Mouse (Mus musculus) lung, embryonic 14.5 days (tissue): ENCODE measurements at regions not wholly inside any gene's neighbourhood (a gene's known extent, or its start where the extent isn't known, plus 50 kb on each side); places are given as distances from the start of the nearest gene placed in this dataset.

ENCODE experiments used
- ATAC-seq: fragments of 200-750 bp; cut with Nextera tagmentation; 2 replicates; pipeline ENCODE4 v1.8.0; 2017; ENCODE audit warnings: mild to moderate bottlenecking, moderate TSS enrichment, moderate library complexity; ENCODE audit not compliant: insufficient read depth
- DNase-seq: peaks from one replicate; pipeline ENCODE4 v3.0.0-alpha.2; 2015
- H3K27ac ChIP-seq: fragments of 300-500 bp; sonication (generic); 2 replicates; pipeline ENCODE4 v1.5.1; 2014; ENCODE audit warnings: low read depth, mild to moderate bottlenecking, moderate library complexity
- H3K27me3 ChIP-seq: fragments of 300-500 bp; sonication (generic); 2 replicates; pipeline ENCODE4 v1.6.1; 2014; ENCODE audit warnings: low read length, control low read depth; ENCODE audit not compliant: insufficient read depth
- H3K36me3 ChIP-seq: fragments of 300-500 bp; sonication (generic); 2 replicates; pipeline ENCODE4 v1.6.1; 2014; ENCODE audit warnings: control low read depth; ENCODE audit not compliant: insufficient read depth
- H3K4me1 ChIP-seq: fragments of 300-500 bp; sonication (generic); 2 replicates; pipeline ENCODE4 v1.6.1; 2014; ENCODE audit warnings: antibody characterized with exemption, control low read depth; ENCODE audit not compliant: insufficient read depth
- H3K4me2 ChIP-seq: fragments of 300-500 bp; sonication (generic); 2 replicates; pipeline ENCODE4 v1.6.1; 2014; ENCODE audit warnings: mild to moderate bottlenecking
- H3K4me3 ChIP-seq: fragments of 300-500 bp; sonication (generic); 2 replicates; pipeline ENCODE4 v1.5.1; 2014; ENCODE audit warnings: low read depth, low read length
- H3K9ac ChIP-seq: fragments of 300-500 bp; sonication (generic); 2 replicates; pipeline ENCODE4 v1.6.1; 2014
- H3K9me3 ChIP-seq: fragments of 300-500 bp; sonication (generic); 2 replicates; pipeline ENCODE4 v1.6.1; 2016; ENCODE audit warnings: low read depth, low read length, control low read depth
- CTCF ChIP-seq: IDR thresholded peaks from 2 replicates; pipeline ENCODE4 v1.5.1; 2016; ENCODE audit warnings: antibody characterized with exemption, low read depth
- WGBS: fragments of 180-500 bp; shearing (Covaris S2); extraction: QIAGEN DNeasy Blood & Tissue Kit; methylation state at CpG from one replicate; pipeline ENCODE4 v1.1.7; 2014; 5-methylcytosine and 5-hydroxymethylcytosine counted together

- WGBS = 55% methylated on average over 2 of the region's 2 CpGs
- no peak; the same call in 1 of the 2 replicates for ATAC-seq
- no peak for TF ChIP-seq CTCF
- H3K27ac ChIP-seq = no peak overlapping the region
- DNase-seq = peak; percentile 33
- no peaks in the 10 kb centered on the region for H3K4me1 ChIP-seq
- no peaks in the 10 kb centered on the region for H3K9me3 ChIP-seq
- H3K9ac ChIP-seq = no peak overlapping the region
- no peaks in the 10 kb centered on the region for H3K36me3 ChIP-seq
- no peaks in the 10 kb centered on the region for H3K27me3 ChIP-seq
- H3K4me2 ChIP-seq = no peak overlapping the region
- no peak overlapping the region for H3K4me3 ChIP-seq
These were observed 319.2 kb downstream of the Kctd12 start for GRCm38 (mm10) chr14:102663240-102663639.

- no peak for DNase-seq
- ATAC-seq = no peak
- no peaks in the 10 kb centered on the region for H3K9me3 ChIP-seq
- WGBS = 83% methylated on average over 11 of the region's 11 CpGs
- H3K4me3 ChIP-seq = no peak overlapping the region
- no peak overlapping the region for H3K4me2 ChIP-seq
- no peak overlapping the region for H3K9ac ChIP-seq
- no peak overlapping the region for H3K27ac ChIP-seq
- no peaks in the 10 kb centered on the region for H3K27me3 ChIP-seq
- TF ChIP-seq CTCF = no peak
- no peaks in the 10 kb centered on the region for H3K36me3 ChIP-seq
- no peaks in the 10 kb centered on the region for H3K4me1 ChIP-seq
These were observed 322.1 kb downstream of the Kctd12 start for GRCm38 (mm10) chr14:102660351-102660750.

- H3K9ac ChIP-seq = no peak overlapping the region
- H3K4me2 ChIP-seq = no peak overlapping the region
- H3K4me1 ChIP-seq = no peaks in the 10 kb centered on the region
- H3K9me3 ChIP-seq = no peaks in the 10 kb centered on the region
- no peak overlapping the region for H3K27ac ChIP-seq
- ATAC-seq = no peak
- DNase-seq = no peak
- 60% methylated on average over 1 of the region's 1 CpGs for WGBS
- no peaks in the 10 kb centered on the region for H3K36me3 ChIP-seq
- H3K27me3 ChIP-seq = no peaks in the 10 kb centered on the region
- no peak for TF ChIP-seq CTCF
- no peak overlapping the region for H3K4me3 ChIP-seq
These were observed 326.2 kb downstream of the Kctd12 start for GRCm38 (mm10) chr14:102656235-102656634.

GRCm38 (mm10) chr14:102629601-102630000 lies 352.8 kb downstream of the Kctd12 start:
- Histone ChIP-seq H3K4me2 (no peak overlapping the region), H3K9ac (no peak overlapping the region), H3K36me3 (no peaks in the 10 kb centered on the region), H3K9me3 (no peaks in the 10 kb centered on the region), H3K27ac (no peak overlapping the region), H3K4me1 (no peaks in the 10 kb centered on the region), H3K27me3 (no peaks in the 10 kb centered on the region), H3K4me3 (no peak overlapping the region)
- ATAC-seq (no peak), DNase-seq (no peak)
- TF ChIP-seq CTCF = no peak
- WGBS = 67% methylated on average over 2 of the region's 2 CpGs

- no peak for DNase-seq
These were observed 360.9 kb downstream of the Kctd12 start for GRCm38 (mm10) chr14:102621546-102621945.

GRCm38 (mm10) chr14:102619056-102619455 lies 363.4 kb downstream of the Kctd12 start:
- no peak overlapping the region for H3K4me3 ChIP-seq
- DNase-seq (no peak), ATAC-seq (no peak)
- no peaks in the 10 kb centered on the region for H3K4me1 ChIP-seq
- H3K27me3 ChIP-seq = no peaks in the 10 kb centered on the region
- no peak overlapping the region for H3K9ac ChIP-seq
- TF ChIP-seq CTCF = no peak
- H3K9me3 ChIP-seq = no peaks in the 10 kb centered on the region
- WGBS = 38% methylated on average over 4 of the region's 4 CpGs
- no peaks in the 10 kb centered on the region for H3K36me3 ChIP-seq
- H3K4me2 ChIP-seq = no peak overlapping the region
- H3K27ac ChIP-seq = no peak overlapping the region

More at GRCm38 (mm10) chr14:102621546-102621945, 360.9 kb downstream of the Kctd12 start:
- Histone ChIP-seq H3K9ac (no peak overlapping the region), H3K27ac (no peak overlapping the region), H3K4me3 (no peak overlapping the region), H3K4me1 (no peaks in the 10 kb centered on the region), H3K4me2 (no peak overlapping the region), H3K36me3 (no peaks in the 10 kb centered on the region), H3K9me3 (no peaks in the 10 kb centered on the region), H3K27me3 (no peaks in the 10 kb centered on the region)
- no peak for TF ChIP-seq CTCF
- ATAC-seq = no peak

GRCm38 (mm10) chr14:102615588-102616309 lies 366.7 kb downstream of the Kctd12 start:
- Histone ChIP-seq H3K27ac (no peak overlapping the region), H3K9me3 (no peaks in the 10 kb centered on the region), H3K27me3 (no peaks in the 10 kb centered on the region), H3K36me3 (no peaks in the 10 kb centered on the region), H3K9ac (no peak overlapping the region), H3K4me1 (no peaks in the 10 kb centered on the region), H3K4me3 (no peak overlapping the region), H3K4me2 (no peak overlapping the region)
- 69% methylated on average over 7 of the region's 7 CpGs for WGBS
- TF ChIP-seq CTCF = no peak
- no peak for DNase-seq
- no peak for ATAC-seq
